Mouse (Mus musculus): Measurements from ENCODE around the gene Gm17581. TPM values are rescaled to one million over a fixed set of nuclear protein-coding genes. Genes with fewer than 3 reads are reported as not detected.
A peak's percentile ranks its signal among the peaks of the same experiment; 100 is the strongest.
"Not testable (repeated sequence)": the region's sequence is repeated elsewhere in the genome, so short reads cannot be mapped to it uniquely, and the experiment has no call there.

The Gm17581 gene
- polyA plus RNA-seq (2015; fragmentation: Nextera tagmentation; extraction: Ambion mirVana): not detected in 2 replicates

DNA sequence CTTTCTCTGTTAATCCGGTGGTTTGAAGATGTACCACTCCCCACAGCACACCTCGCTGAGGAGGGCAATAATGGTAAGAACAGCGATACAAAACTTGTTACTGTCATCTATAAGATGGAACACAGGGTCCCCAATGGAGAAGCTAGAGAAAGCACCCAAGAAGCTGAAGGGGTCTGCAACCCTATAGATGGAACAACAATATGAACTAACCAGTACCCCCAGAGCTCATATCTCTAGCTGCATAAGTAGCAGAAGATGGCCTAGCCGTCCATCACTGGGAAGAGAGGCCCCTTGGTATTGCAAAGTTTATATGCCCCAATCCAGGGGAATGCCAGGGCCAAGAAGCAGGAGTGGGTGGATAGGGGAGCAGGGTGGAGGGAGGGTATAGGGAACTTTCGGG is at the start of gene Gm17581:
Gene Gm17581, minus strand, starts transcription at position 101 of the 400 bp plus-strand sequence.
- not testable (repeated sequence) for H3K4me1 ChIP-seq (replicated peaks); H3K36me3 ChIP-seq; H3K27ac ChIP-seq (replicated peaks); H3K27me3 ChIP-seq; H3K4me3 ChIP-seq; H3K9ac ChIP-seq; ATAC-seq (ENCODE audit: low FRiP score, low read depth); H3K4me2 ChIP-seq; H3K9me3 ChIP-seq
- WGBS: 88% methylated on average over 5 of the region's 5 CpGs

- Histone ChIP-seq H3K4me3 (no peak overlapping the region), H3K9ac (no peak overlapping the region), H3K9me3 (no peaks in the 10 kb centered on the region), H3K4me1 (replicated peaks) (0 out of 2 replicates have a peak, but pooled peaks cover 5% of the 10 kb centered on the region), H3K27me3 (no peaks in the 10 kb centered on the region), H3K4me2 (no peak overlapping the region), H3K36me3 (no peaks in the 10 kb centered on the region), H3K27ac (replicated peaks) (no peak overlapping the region)
- 76% methylated on average over 6 of the region's 6 CpGs for whole genome bisulfite sequencing
- no peak for ATAC-seq (ENCODE audit: low FRiP score, low read depth)
Measured at GRCm38 (mm10) chr2:155784534-155784933, 48.9 kb upstream of the Gm17581 start.

DNA sequence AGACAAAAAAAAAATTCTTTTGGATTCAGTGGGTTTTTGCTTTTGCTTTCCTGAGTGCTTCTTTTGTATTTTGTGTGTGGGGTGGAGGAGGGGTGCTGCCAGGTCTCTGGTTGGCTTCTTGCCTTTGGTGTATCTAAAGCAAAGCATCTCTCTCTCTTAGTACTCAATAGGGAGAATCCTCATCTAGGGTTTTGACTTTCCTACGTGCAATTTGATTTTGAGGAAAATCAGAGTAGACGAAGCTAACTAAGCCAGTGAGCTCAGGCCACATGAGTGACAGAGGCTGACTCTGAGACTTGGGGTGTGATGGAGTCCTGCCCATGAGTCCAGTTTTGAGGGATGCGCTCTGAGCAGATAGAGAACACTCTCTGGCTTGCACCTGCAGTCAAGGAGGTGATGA is 43.8 kb upstream of the Gm17581 start:
- no peaks in the 10 kb centered on the region for H3K36me3 ChIP-seq
- H3K4me1 ChIP-seq (replicated peaks): peaks cover 45% of the 10 kb centered on the region
- no peak overlapping the region for H3K9ac ChIP-seq
- 79% methylated on average over 3 of the region's 3 CpGs for WGBS
- no peaks in the 10 kb centered on the region for H3K27me3 ChIP-seq
- no peak overlapping the region for H3K4me3 ChIP-seq
- no peak for ATAC-seq (ENCODE audit: low FRiP score, low read depth)
- no peak overlapping the region for H3K27ac ChIP-seq (replicated peaks)
- no peak overlapping the region for H3K4me2 ChIP-seq
- H3K9me3 ChIP-seq: no peaks in the 10 kb centered on the region

GRCm38 (mm10) chr2:155779066-155779465 is 43.4 kb upstream of the Gm17581 start:
- Histone ChIP-seq H3K36me3 (no peaks in the 10 kb centered on the region), H3K27ac (replicated peaks) (no peak overlapping the region), H3K9ac (no peak overlapping the region), H3K9me3 (no peaks in the 10 kb centered on the region), H3K4me1 (replicated peaks) (peaks cover 47% of the 10 kb centered on the region), H3K4me3 (no peak overlapping the region), H3K4me2 (no peak overlapping the region), H3K27me3 (no peaks in the 10 kb centered on the region)
- ATAC-seq (ENCODE audit: low FRiP score, low read depth): no peak
- 43% methylated on average over 7 of the region's 7 CpGs for WGBS

DNA sequence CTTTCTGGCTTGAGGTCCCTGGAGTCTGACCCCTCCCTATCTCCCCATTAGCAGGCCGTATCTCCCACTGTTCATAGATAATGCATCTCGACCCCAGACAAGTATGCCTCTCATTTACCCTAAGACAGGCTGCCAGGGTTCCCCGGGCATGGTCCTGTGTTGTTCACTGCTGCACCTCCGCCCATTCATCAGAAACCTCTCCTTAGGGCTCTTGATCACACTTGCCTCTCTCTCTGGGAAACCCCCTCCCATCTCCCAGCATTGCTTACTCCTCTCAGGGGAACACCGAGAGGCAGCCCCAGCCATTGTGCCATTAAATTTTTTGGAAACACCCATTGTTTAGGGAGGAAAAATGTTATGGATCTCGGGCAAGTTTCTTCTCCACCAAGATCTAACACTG is 42.3 kb upstream of the Gm17581 start:
- Histone ChIP-seq H3K4me3 (no peak overlapping the region), H3K36me3 (no peaks in the 10 kb centered on the region), H3K9me3 (no peaks in the 10 kb centered on the region), H3K9ac (no peak overlapping the region), H3K27me3 (no peaks in the 10 kb centered on the region), H3K4me1 (replicated peaks) (peaks cover 47% of the 10 kb centered on the region), H3K27ac (replicated peaks) (no peak overlapping the region), H3K4me2 (peak overlapping the region; percentile 64)
- 42% methylated on average over 6 of the region's 6 CpGs for WGBS
- no peak; the same call in 1 of the 2 replicates for ATAC-seq (ENCODE audit: low FRiP score, low read depth)

DNA sequence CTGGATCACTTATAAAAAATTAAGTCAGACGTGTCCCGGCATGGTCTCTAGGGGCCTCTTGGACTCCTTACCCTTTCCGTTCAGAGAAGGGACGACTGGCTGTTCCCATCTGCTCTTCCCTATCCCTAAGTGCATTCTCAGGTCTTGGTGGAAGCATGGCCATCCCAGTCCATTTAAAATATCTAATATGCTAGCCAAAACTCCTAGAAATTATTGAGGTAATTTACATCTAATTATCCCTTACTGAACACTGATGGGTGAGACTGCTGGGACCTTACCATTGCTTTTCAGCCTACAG is 42.0 kb upstream of the Gm17581 start:
- WGBS: 40% methylated on average over 4 of the region's 4 CpGs
- H3K4me3 ChIP-seq: no peak overlapping the region

DNA sequence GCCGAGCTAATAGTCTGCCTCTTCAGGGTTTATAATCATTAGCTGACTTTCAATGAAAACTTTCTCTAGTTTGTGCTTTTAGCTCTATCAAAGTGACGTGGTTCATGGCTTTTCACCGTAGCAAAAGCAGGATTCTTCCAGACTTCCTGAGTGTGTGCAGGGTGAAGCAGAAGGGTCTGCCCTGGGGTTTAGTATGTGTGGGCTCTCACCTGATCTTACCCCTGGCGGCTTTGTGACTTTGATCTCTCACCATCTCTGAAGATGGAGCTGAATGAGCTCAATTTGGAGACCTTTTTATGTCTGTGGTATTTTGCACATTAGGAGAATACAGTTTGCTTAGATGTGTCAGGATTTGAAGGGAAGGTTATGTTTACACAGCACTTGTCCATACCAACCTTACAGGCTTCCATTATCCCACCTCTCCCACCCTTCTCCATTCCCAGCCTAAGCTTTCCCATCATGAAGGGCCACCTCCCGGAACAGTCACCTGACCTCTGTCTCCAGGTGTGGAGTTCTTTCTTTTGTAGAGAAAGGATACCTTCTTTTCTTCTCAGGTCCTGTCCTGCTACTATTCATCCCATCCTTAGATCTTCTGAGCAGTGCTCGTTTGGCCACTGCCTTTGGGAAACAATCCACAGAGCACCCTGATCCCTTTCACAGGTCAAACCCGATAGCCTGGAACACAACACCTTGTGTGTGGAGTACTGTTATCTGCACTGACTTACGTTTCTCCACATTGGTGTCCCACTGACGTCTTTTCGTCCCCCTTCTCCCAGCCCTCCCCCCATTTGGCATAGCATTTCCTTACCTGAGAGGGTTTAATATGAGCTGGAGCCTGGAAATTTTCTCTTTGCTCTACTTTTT is 41.4 kb upstream of the Gm17581 start:
- ATAC-seq (ENCODE audit: low FRiP score, low read depth): no peak
- 0 out of 2 replicates have a peak overlapping the region, but pooled peaks have one; percentile 7 for H3K27ac ChIP-seq (replicated peaks)
- H3K4me3 ChIP-seq: peak overlapping the region; percentile 79
- no peaks in the 10 kb centered on the region for H3K27me3 ChIP-seq
- peak overlapping the region; percentile 64 for H3K4me2 ChIP-seq
- H3K9ac ChIP-seq: peak overlapping the region; percentile 89; the same call in 1 of the 2 replicates
- H3K36me3 ChIP-seq: no peaks in the 10 kb centered on the region
- H3K4me1 ChIP-seq (replicated peaks): peaks cover 47% of the 10 kb centered on the region
- WGBS: 67% methylated on average over 10 of the region's 10 CpGs
- no peaks in the 10 kb centered on the region for H3K9me3 ChIP-seq

More for the DNA sequence above, 42.0 kb upstream of the Gm17581 start:
- Histone ChIP-seq H3K27ac (replicated peaks) (no peak overlapping the region), H3K4me2 (peak overlapping the region; percentile 64), H3K27me3 (no peaks in the 10 kb centered on the region), H3K9me3 (no peaks in the 10 kb centered on the region), H3K36me3 (no peaks in the 10 kb centered on the region), H3K4me1 (replicated peaks) (peaks cover 47% of the 10 kb centered on the region), H3K9ac (no peak overlapping the region)
- no peak for ATAC-seq (ENCODE audit: low FRiP score, low read depth)

DNA sequence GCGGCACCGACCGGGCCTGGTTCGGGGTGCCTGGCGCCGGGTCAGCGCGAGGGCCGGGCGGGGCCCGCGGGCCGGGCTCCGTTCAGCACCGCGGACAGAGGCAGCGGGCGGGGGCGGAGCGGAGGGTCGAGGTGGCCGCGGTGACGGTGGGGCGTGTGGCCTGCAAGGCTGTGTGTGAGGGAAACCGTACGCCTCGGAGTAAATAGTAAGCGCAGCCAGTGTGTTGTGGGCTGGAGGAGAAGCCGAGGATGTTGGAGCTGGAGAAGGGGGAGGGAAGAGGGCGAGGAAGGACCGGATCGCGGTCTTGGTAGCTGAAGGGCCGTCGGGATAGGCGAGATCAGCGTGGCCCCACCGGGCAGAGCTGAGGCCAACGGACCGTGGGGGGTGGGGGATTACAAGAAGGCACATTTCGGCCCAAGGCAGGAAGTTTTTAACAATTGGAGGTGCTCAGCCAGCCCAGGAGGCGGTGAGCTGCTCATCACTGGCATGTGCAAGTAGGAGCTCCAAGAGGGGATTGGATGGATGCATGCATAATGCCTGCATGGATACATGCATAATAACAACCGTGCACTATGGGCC is 40.1 kb upstream of the Gm17581 start:
- Histone ChIP-seq H3K4me2 (peak overlapping the region; percentile 64), H3K27ac (replicated peaks) (peak overlapping the region; percentile 92), H3K4me1 (replicated peaks) (peaks cover 47% of the 10 kb centered on the region), H3K4me3 (peak overlapping the region; percentile 79), H3K36me3 (no peaks in the 10 kb centered on the region), H3K27me3 (no peaks in the 10 kb centered on the region), H3K9ac (peak overlapping the region; percentile 89), H3K9me3 (no peaks in the 10 kb centered on the region)
- ATAC-seq (ENCODE audit: low FRiP score, low read depth): peak; percentile 75
- 2% methylated on average over 44 of the region's 44 CpGs for WGBS

DNA sequence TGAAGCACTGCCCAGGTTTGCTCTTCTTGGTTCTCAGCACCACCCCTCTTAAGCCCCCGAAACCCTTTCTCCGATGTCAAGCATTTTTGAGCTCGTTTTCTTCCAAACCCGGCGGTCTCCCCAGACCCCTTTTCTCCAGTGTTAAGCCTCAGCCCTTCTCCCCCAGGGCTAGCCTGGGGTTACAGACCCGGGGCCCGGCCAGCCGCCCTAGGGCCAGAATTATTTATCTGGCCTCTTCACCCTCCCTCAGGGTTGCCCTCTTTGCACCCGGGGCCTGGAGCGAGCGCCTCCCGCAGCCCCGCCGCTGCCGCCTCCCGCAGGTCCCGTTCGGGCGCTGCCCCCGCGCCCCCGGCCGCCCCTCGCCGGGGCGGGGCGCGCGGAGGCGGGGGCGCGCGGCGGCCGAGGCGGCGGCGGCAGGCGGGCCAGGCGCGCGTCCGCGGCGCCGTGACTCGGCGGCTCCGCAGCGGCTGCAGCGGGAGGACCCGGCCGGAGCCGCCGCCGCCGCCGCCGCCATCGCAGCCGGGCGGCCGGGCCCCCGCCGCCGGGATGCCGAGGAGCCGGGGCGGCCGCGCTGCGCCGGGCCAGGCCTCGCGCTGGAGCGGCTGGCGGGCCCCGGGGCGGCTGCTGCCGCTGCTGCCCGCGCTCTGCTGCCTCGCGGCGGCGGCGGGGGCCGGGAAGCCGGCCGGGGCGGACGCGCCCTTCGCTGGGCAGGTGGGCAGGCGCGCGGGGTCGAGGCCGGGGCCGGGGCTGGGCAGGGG is 39.4 kb upstream of the Gm17581 start, which contains the start of gene Mmp24:
Gene Mmp24, plus strand, starts transcription at position 416 of the 758 bp plus-strand sequence.
- 2% methylated on average over 81 of the region's 100 CpGs for WGBS
- peak; percentile 21; the same call in 1 of the 2 replicates for ATAC-seq (ENCODE audit: low FRiP score, low read depth)

DNA sequence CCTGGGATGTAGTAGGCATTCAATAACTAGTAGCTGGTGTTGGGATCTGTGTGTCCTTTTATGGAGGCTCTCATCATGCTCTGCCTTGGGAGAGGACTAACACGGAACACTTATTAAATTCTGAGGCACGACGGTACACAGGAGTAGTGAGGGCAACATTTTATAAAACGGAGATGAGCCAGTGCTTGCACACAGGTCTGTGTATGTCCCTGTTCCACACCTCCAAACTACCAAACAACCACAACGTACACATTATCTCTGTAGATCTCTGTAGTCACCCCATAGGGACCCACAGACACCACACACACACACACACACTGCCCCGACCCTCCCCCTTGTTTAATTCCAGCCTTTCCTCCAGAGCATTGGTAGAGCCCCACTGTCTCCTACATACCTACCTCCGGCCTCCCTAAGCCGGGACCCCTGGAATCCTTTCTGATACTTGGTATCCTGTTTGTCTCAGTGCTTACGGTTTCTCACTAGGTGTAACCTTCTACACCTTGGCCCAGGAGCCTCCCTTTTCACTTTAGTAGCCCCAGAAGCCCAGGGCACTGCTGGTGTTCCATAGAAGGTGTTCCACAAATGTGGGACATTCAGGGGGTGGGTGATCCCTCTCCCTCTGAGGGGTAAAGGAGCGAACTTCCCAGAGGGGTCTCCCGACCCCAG is 38.7 kb upstream of the Gm17581 start:
- Histone ChIP-seq H3K4me2 (peak overlapping the region; percentile 64), H3K4me3 (peak overlapping the region; percentile 79), H3K4me1 (replicated peaks) (peaks cover 40% of the 10 kb centered on the region), H3K27ac (replicated peaks) (0 out of 2 replicates have a peak overlapping the region, but pooled peaks have one; percentile 65), H3K9me3 (no peaks in the 10 kb centered on the region), H3K9ac (peak overlapping the region; percentile 89; the same call in 1 of the 2 replicates), H3K36me3 (no peaks in the 10 kb centered on the region), H3K27me3 (no peaks in the 10 kb centered on the region)
- 60% methylated on average over 11 of the region's 11 CpGs for WGBS
- no peak for ATAC-seq (ENCODE audit: low FRiP score, low read depth)

More for the DNA sequence above, 39.4 kb upstream of the Gm17581 start, which contains the start of gene Mmp24:
- Histone ChIP-seq H3K9ac (peak within 1 kb of the TSS; percentile 89), H3K4me3 (peak within 1 kb of the TSS; percentile 79), H3K4me2 (peak within 1 kb of the TSS; percentile 64), H3K27me3 (no peaks in the 10 kb centered on the region), H3K36me3 (no peaks in the 10 kb centered on the region), H3K9me3 (no peaks in the 10 kb centered on the region), H3K4me1 (replicated peaks) (peaks cover 47% of the 10 kb centered on the region), H3K27ac (replicated peaks) (peak within 1 kb of the TSS; percentile 92)

GRCm38 (mm10) chr2:155773664-155774063 is 38.0 kb upstream of the Gm17581 start:
- no peaks in the 10 kb centered on the region for H3K27me3 ChIP-seq
- WGBS: 71% methylated on average over 4 of the region's 4 CpGs
- peaks cover 33% of the 10 kb centered on the region for H3K4me1 ChIP-seq (replicated peaks)
- H3K4me3 ChIP-seq: no peak overlapping the region
- ATAC-seq (ENCODE audit: low FRiP score, low read depth): no peak
- H3K9ac ChIP-seq: no peak overlapping the region
- no peak overlapping the region for H3K4me2 ChIP-seq
- H3K9me3 ChIP-seq: no peaks in the 10 kb centered on the region
- no peak overlapping the region for H3K27ac ChIP-seq (replicated peaks)
- no peaks in the 10 kb centered on the region for H3K36me3 ChIP-seq
